Mouse (Mus musculus): ENCODE results near the gene Cbx2. TPM values are rescaled to one million over a fixed set of nuclear protein-coding genes. Genes with fewer than 3 reads are reported as not detected.

The Cbx2 gene
- total RNA-seq, 1 experiment from 2014 or later = 8.3 TPM

- ATAC-seq (replicated peaks; ENCODE audit: low read depth, poor library complexity, severe bottlenecking) = peak; percentile 88
Measured at GRCm38 (mm10) chr11:119040600-119041324, 18.0 kb downstream of the Cbx2 start, which contains the start of gene Cbx8. Gene Cbx8, minus strand, starts transcription at chr11:119040969.

- ATAC-seq (replicated peaks; ENCODE audit: low read depth, poor library complexity, severe bottlenecking) = no peak
Measured at GRCm38 (mm10) chr11:119041325-119041716, 18.6 kb downstream of the Cbx2 start.

- ATAC-seq (replicated peaks; ENCODE audit: low read depth, poor library complexity, severe bottlenecking) = no peak
Measured at GRCm38 (mm10) chr11:119041750-119042465, 19.1 kb downstream of the Cbx2 start.

- no peak for ATAC-seq (replicated peaks; ENCODE audit: low read depth, poor library complexity, severe bottlenecking)
Measured at GRCm38 (mm10) chr11:119042466-119043272, 19.9 kb downstream of the Cbx2 start.

- no peak for ATAC-seq (replicated peaks; ENCODE audit: low read depth, poor library complexity, severe bottlenecking)
Measured at GRCm38 (mm10) chr11:119043273-119043540, 20.4 kb downstream of the Cbx2 start.

- no peak for ATAC-seq (replicated peaks; ENCODE audit: low read depth, poor library complexity, severe bottlenecking)
Measured at GRCm38 (mm10) chr11:119043761-119044550, 21.2 kb downstream of the Cbx2 start.

GRCm38 (mm10) chr11:119044551-119045337 lies 22.0 kb downstream of the Cbx2 start:
- ATAC-seq (replicated peaks; ENCODE audit: low read depth, poor library complexity, severe bottlenecking) = no peak

GRCm38 (mm10) chr11:119046601-119047245 lies 24.0 kb downstream of the Cbx2 start:
- ATAC-seq (replicated peaks; ENCODE audit: low read depth, poor library complexity, severe bottlenecking) = no peak

- ATAC-seq (replicated peaks; ENCODE audit: low read depth, poor library complexity, severe bottlenecking) = no peak
Measured at GRCm38 (mm10) chr11:119047261-119048132, 24.7 kb downstream of the Cbx2 start.

- no peak for ATAC-seq (replicated peaks; ENCODE audit: low read depth, poor library complexity, severe bottlenecking)
Measured at GRCm38 (mm10) chr11:119048133-119048510, 25.4 kb downstream of the Cbx2 start.

GRCm38 (mm10) chr11:119050361-119050760 lies 27.6 kb downstream of the Cbx2 start:
- ATAC-seq (replicated peaks; ENCODE audit: low read depth, poor library complexity, severe bottlenecking) = no peak

GRCm38 (mm10) chr11:119051426-119051825 lies 28.7 kb downstream of the Cbx2 start:
- ATAC-seq (replicated peaks; ENCODE audit: low read depth, poor library complexity, severe bottlenecking) = no peak

GRCm38 (mm10) chr11:119051927-119052660 lies 29.3 kb downstream of the Cbx2 start:
- no peak for ATAC-seq (replicated peaks; ENCODE audit: low read depth, poor library complexity, severe bottlenecking)

- no peak for ATAC-seq (replicated peaks; ENCODE audit: low read depth, poor library complexity, severe bottlenecking)
Measured at GRCm38 (mm10) chr11:119052661-119053256, 30.0 kb downstream of the Cbx2 start.

GRCm38 (mm10) chr11:119053257-119053670 lies 30.5 kb downstream of the Cbx2 start:
- ATAC-seq (replicated peaks; ENCODE audit: low read depth, poor library complexity, severe bottlenecking) = peak; percentile 74

GRCm38 (mm10) chr11:119053738-119054350 lies 31.1 kb downstream of the Cbx2 start:
- no peak for ATAC-seq (replicated peaks; ENCODE audit: low read depth, poor library complexity, severe bottlenecking)
